Mouse (Mus musculus): ENCODE results near the gene Trim8.

GRCm38 (mm10) chr19:46529601-46530448 lies 28.3 kb downstream of the Trim8 start:
- TF ChIP-seq CTCF (IDR thresholded peaks at IDR 0.05; ENCODE audit: low read depth) (no peak), EP300 (IDR thresholded peaks at IDR 0.05; ENCODE audit: low read depth) (no peak)

Measured in liver, postnatal 0 days (tissue).